Mouse (Mus musculus): ENCODE measurements around the gene Cdh4.

DNA sequence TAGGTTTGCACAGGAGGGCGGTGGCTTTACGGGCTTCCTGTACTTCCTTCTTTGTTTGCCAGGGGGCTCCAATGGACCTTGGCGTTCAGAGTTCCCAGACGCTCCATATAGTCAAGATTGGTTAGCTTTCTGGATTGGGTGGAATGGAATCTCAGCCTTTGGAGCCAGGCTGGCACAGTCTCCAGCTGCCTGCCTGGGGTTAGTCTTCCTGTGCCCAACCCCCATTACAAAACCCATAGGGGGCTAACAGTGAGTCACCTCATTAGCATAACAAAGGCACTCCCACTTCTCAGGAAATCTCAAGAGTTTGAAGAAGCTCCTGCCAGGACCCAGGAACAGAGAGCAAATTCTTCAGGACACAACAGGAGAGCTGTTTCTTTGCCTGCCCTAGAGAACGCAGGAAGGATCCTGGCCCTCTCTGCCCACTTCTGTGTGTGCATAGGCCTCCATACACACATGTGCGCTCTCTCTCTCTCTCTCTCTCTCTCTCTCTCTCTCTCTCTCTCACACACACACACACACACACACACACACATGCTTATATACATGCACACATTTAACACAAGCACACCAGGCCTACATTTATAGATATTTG lies 129.0 kb downstream of the Cdh4 start:
- TF ChIP-seq CHD2 (IDR thresholded peaks at IDR 0.05; ENCODE audit: low read depth, low read length) (peak; percentile 70), MAFK (IDR thresholded peaks at IDR 0.05; ENCODE audit: insufficient read depth, low read depth, low read length) (no peak), ZC3H11A (IDR thresholded peaks at IDR 0.05; ENCODE audit: borderline replicate concordance, low read depth, low read length) (peak; percentile 12; the same call in 1 of the 2 replicates), HCFC1 (IDR thresholded peaks at IDR 0.05; ENCODE audit: borderline replicate concordance, insufficient read depth, low read length) (no peak), ZNF384 (IDR thresholded peaks at IDR 0.05; ENCODE audit: low read depth, low read length) (no peak)
